Mouse (Mus musculus) myocyte (in vitro differentiated cells): Measurements from ENCODE around the gene Tes.

Experiments
- CEBPB ChIP-seq: IDR thresholded peaks from 2 replicates; pipeline ENCODE4 v1.6.1; 2011; ENCODE audit warnings: mild to moderate bottlenecking, moderate library complexity; ENCODE audit not compliant: poor library complexity, insufficient read depth, severe bottlenecking
- E2F4 ChIP-seq: IDR thresholded peaks from one replicate; pipeline ENCODE4 v1.6.1; 2011; ENCODE audit warnings: mild to moderate bottlenecking, control low read depth, moderate library complexity; ENCODE audit not compliant: insufficient read depth
- MAX ChIP-seq: IDR thresholded peaks from one replicate; pipeline ENCODE4 v1.6.1; 2011; ENCODE audit warnings: low read depth, mild to moderate bottlenecking, control low read depth
- MYOD1 ChIP-seq, 3 experiments: IDR thresholded peaks; one replicate each; pipeline ENCODE4 v1.6.1; 2011; ENCODE audit warnings: control low read depth in 2 of 3, low read depth in 2 of 3, mild to moderate bottlenecking in 2 of 3, moderate library complexity in 1 of 3; ENCODE audit not compliant: insufficient read length in 2 of 3, control insufficient read depth in 1 of 3
- MYOG ChIP-seq, 3 experiments: IDR thresholded peaks; one replicate each; pipeline ENCODE4 v1.6.1; 2011; ENCODE audit warnings: control low read depth in 2 of 3, low read depth in 2 of 3, mild to moderate bottlenecking in 2 of 3; ENCODE audit not compliant: insufficient read length in 2 of 3, control insufficient read depth in 1 of 3, insufficient read depth in 1 of 3
- POLR2A ChIP-seq: IDR thresholded peaks from one replicate; pipeline ENCODE4 v1.6.1; 2011; ENCODE audit warnings: low read depth, mild to moderate bottlenecking, control low read depth, moderate library complexity; ENCODE audit not compliant: insufficient read length
- POLR2AphosphoS2 ChIP-seq: IDR thresholded peaks from one replicate; pipeline ENCODE4 v1.6.1; 2011; ENCODE audit warnings: low read depth, control low read depth; ENCODE audit not compliant: insufficient read length
- REST ChIP-seq: IDR thresholded peaks from one replicate; pipeline ENCODE4 v1.6.1; 2011; ENCODE audit warnings: mild to moderate bottlenecking, control low read depth, moderate library complexity; ENCODE audit not compliant: insufficient read depth, insufficient read length
- TCF12 ChIP-seq: IDR thresholded peaks from one replicate; pipeline ENCODE4 v1.6.1; 2011; ENCODE audit warnings: mild to moderate bottlenecking, control low read depth; ENCODE audit not compliant: poor library complexity, insufficient read depth, severe bottlenecking
- TCF3 ChIP-seq: IDR thresholded peaks from one replicate; pipeline ENCODE4 v1.6.1; 2011; ENCODE audit warnings: low read depth, control low read depth; ENCODE audit not compliant: insufficient read length
- USF1 ChIP-seq: IDR thresholded peaks from one replicate; pipeline ENCODE4 v1.6.1; 2011; ENCODE audit warnings: low read depth, mild to moderate bottlenecking, control low read depth, moderate library complexity

DNA sequence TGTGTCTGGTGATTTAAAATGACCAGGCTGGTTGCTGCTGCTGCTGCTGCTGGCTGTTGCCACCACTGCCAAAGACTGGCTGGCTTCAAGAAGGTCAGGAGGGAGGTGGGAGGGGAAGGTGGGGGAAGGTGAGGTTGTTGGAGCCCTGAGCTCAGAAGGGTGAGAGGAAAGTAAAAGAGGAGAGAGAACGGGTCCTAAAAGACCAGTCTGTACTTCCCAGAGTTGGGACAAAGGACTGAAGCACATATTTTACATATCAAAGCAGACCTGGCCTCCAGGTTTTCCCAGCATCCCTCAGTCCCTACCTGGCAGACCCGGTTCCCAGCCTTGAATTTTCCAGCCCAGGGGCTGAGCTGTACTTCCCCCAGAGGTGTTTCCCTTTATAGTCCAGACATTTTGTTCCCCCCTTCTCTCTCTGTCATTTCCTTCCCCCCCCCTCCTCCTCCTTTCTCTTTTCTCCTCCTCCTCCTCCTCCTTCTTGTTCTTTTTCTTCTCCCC is 32.7 kb upstream of the Tes start:
- TF ChIP-seq POLR2A (no peak), USF1 (no peak), MYOG (IDR thresholded peaks at IDR 0.05; ENCODE audit: control insufficient read depth in 1 of 3, insufficient read depth in 1 of 3, insufficient read length in 2 of 3, low read depth in 2 of 3) (no peak), MYOD1 (IDR thresholded peaks at IDR 0.05; ENCODE audit: control insufficient read depth in 1 of 3, insufficient read length in 2 of 3, low read depth in 2 of 3) (no peak), REST (no peak), POLR2AphosphoS2 (no peak), MAX (no peak), TCF3 (no peak), E2F4 (no peak), TCF12 (no peak), CEBPB (no peak)
